Mouse (Mus musculus) hematopoietic stem cell, adult 5-6 weeks (primary cell): ENCODE measurements around the gene Galnt15. TPM values are rescaled to one million over a fixed set of nuclear protein-coding genes. Genes with fewer than 3 reads are reported as not detected.
A peak's percentile ranks its signal among the peaks of the same experiment; 100 is the strongest.

Source experiments
- ATAC-seq, 2 experiments: fragments of 125-278 bp in 1 of 2; replicated peaks in 1 of 2; 2 replicates each; pipeline ENCODE4 v1.8.0; 2016 to 2017; ENCODE audit warnings: inconsistent platforms in 2 of 2, mild to moderate bottlenecking in 2 of 2, moderate number of reproducible peaks in 2 of 2, low read depth in 1 of 2, moderate TSS enrichment in 1 of 2; ENCODE audit not compliant: low FRiP score in 2 of 2, poor library complexity in 2 of 2, severe bottlenecking in 2 of 2, insufficient read depth in 1 of 2, low TSS enrichment in 1 of 2
- total RNA-seq: library from RNA; stranded (forward); fragments of 172-1452, 232-1000 nt; gene quantifications from 2 replicates; pipeline ENCODE4 v1.2.3, GENCODE M21; 2017

Gene Galnt15
- total RNA-seq, result not detected in 2 replicates

- peak in 1 of 2 experiments; percentile 40; a peak in 1 of 4 replicates for ATAC-seq
Observed at GRCm38 (mm10) chr14:32028681-32029091, at the start of gene Galnt15. Gene Galnt15 (plus strand): TSS chr14:32028989.

- ATAC-seq, result no peak
Observed at GRCm38 (mm10) chr14:31994021-31994420, 34.8 kb upstream of the Galnt15 start.

- ATAC-seq, result no peak
Observed at GRCm38 (mm10) chr14:32000941-32001340, 27.8 kb upstream of the Galnt15 start.

- no peak for ATAC-seq
Observed at GRCm38 (mm10) chr14:32002502-32003338, 26.1 kb upstream of the Galnt15 start.

GRCm38 (mm10) chr14:32003904-32004596 is 24.7 kb upstream of the Galnt15 start:
- no peak for ATAC-seq

- peak; percentile 42 to 59; a peak in 3 of 4 replicates for ATAC-seq
Observed at GRCm38 (mm10) chr14:32005673-32006261, 23.0 kb upstream of the Galnt15 start.

GRCm38 (mm10) chr14:32007654-32008335 is 21.0 kb upstream of the Galnt15 start:
- ATAC-seq, result no peak

GRCm38 (mm10) chr14:32009715-32010114 is 19.1 kb upstream of the Galnt15 start:
- ATAC-seq, result no peak

- no peak for ATAC-seq
Observed at GRCm38 (mm10) chr14:32011547-32012304, 17.1 kb upstream of the Galnt15 start.

GRCm38 (mm10) chr14:32015131-32015770 is 13.5 kb upstream of the Galnt15 start:
- no peak for ATAC-seq

- ATAC-seq, result no peak
Observed at GRCm38 (mm10) chr14:32016466-32016865, 12.3 kb upstream of the Galnt15 start.

GRCm38 (mm10) chr14:32016921-32017320 is 11.9 kb upstream of the Galnt15 start:
- ATAC-seq, result no peak

GRCm38 (mm10) chr14:32017448-32017847 is 11.3 kb upstream of the Galnt15 start:
- no peak for ATAC-seq

- no peak for ATAC-seq
Observed at GRCm38 (mm10) chr14:32019091-32019490, 9.7 kb upstream of the Galnt15 start.

GRCm38 (mm10) chr14:32021967-32022366 is 6.8 kb upstream of the Galnt15 start:
- no peak for ATAC-seq

GRCm38 (mm10) chr14:32022450-32022849 is 6.3 kb upstream of the Galnt15 start:
- ATAC-seq, result peak in 1 of 2 experiments; percentile 51; a peak in 2 of 4 replicates
